Mouse (Mus musculus) liver, postnatal 0 days (tissue): ENCODE results near the gene Cox10.

Source experiments
- CTCF ChIP-seq: sonication (generic); IDR thresholded peaks from 2 replicates; pipeline ENCODE4 v1.5.1; 2016; ENCODE audit warnings: antibody characterized with exemption, low read depth
- EP300 ChIP-seq: IDR thresholded peaks from 2 replicates; pipeline ENCODE4 v1.6.1; 2016; ENCODE audit warnings: antibody characterized with exemption, low read depth, mild to moderate bottlenecking

GRCm38 (mm10) chr11:64045041-64045440 lies 34.2 kb downstream of the Cox10 start:
- no peak for TF ChIP-seq CTCF
- no peak for TF ChIP-seq EP300
